In genomic region chr10:70031942-70032341, GRCm38 (mm10) we compare ENCODE assay signal across 17 mouse cellular contexts.
DNase-seq lines count a peak whose midpoint lies in the region; ATAC-seq and TF ChIP-seq lines count a peak whose summit lies in the region.
"Had no signal": no experiment of that assay in that cellular context is flagged by ENCODE, and none has a peak within 500 bp of the region (broad histone marks: within the 10 kb centered on the region; RNA-seq: fewer than 3 reads in every experiment).

No protein-coding gene starts in this region.

- no peak for TF ChIP-seq EP300 in liver, postnatal 0 days (IDR thresholded peaks at IDR 0.05; ENCODE audit: low read depth)

- no peaks in the 10 kb centered on the region for H3K36me3 ChIP-seq in liver, postnatal 0 days (replicated peaks; ENCODE audit: insufficient read depth, low read length)
- H3K36me3 ChIP-seq: G1E; heart, embryonic 15.5 days; limb, embryonic 13.5 days; neural tube, embryonic 12.5 days had no signal

- no peak for TF ChIP-seq CTCF in liver, postnatal 0 days (IDR thresholded peaks at IDR 0.05; ENCODE audit: low read depth)

- no peak overlapping the region for H3K27ac ChIP-seq in liver, postnatal 0 days (ENCODE audit: low read depth)
- H3K27ac ChIP-seq: heart, embryonic 15.5 days; limb, embryonic 13.5 days; macrophage; neural tube, embryonic 12.5 days had no signal

- 82% methylated on average over 8 of the region's 8 CpGs for WGBS in liver, postnatal 0 days (ENCODE audit: insufficient replicate concordance)

- H3K9ac ChIP-seq in liver, postnatal 0 days (replicated peaks), result no peak overlapping the region
- H3K9ac ChIP-seq: heart, embryonic 15.5 days; limb, embryonic 13.5 days; neural tube, embryonic 12.5 days had no signal

- H3K27me3 ChIP-seq in liver, postnatal 0 days (ENCODE audit: insufficient read depth, low read length), result no peaks in the 10 kb centered on the region
- H3K27me3 ChIP-seq: heart, embryonic 15.5 days; limb, embryonic 13.5 days; neural tube, embryonic 12.5 days had no signal

- intact Hi-C loops in left cerebral cortex, postnatal 25 days (cut with DNase I), result no loop called here

- DNase-seq in frontal cortex, adult 2 months (ENCODE audit: extremely low spot score in 1 of 2, low spot score in 1 of 2), result peak; percentile 14 to 52
- no peak for DNase-seq in frontal cortex, postnatal 14 days (ENCODE audit: low spot score in 2 of 2)
- DNase-seq in left cerebral cortex, adult 18-20 months (ENCODE audit: low spot score in 2 of 2), result peak; percentile 15 to 17
- DNase-seq in left cerebral cortex, adult 11 months (ENCODE audit: low spot score), result no peak
- DNase-seq in adrenal gland, adult 2 months, result peak; percentile 62
- DNase-seq in left cerebral cortex, postnatal 25 days (ENCODE audit: low spot score in 2 of 2), result peak; percentile 24 to 76
- no peak for DNase-seq in liver, postnatal 0 days
- DNase-seq in spleen, postnatal 14 days (ENCODE audit: low spot score in 2 of 2), result no peak
- DNase-seq: cerebellum, adult 9-11 months; gastrocnemius, postnatal 36 days; lung, adult 2 months; midbrain, embryonic 14.5 days had no signal

- no peaks in the 10 kb centered on the region for H3K4me1 ChIP-seq in liver, postnatal 0 days (ENCODE audit: insufficient read depth)
- H3K4me1 ChIP-seq: heart, embryonic 15.5 days; neural tube, embryonic 12.5 days had no signal

- H3K4me3 ChIP-seq in liver, postnatal 0 days (ENCODE audit: low read depth, low read length), result no peak overlapping the region
- H3K4me3 ChIP-seq: heart, embryonic 15.5 days; limb, embryonic 13.5 days; neural tube, embryonic 12.5 days had no signal

- H3K9me3 ChIP-seq in liver, postnatal 0 days (ENCODE audit: low read length), result no peaks in the 10 kb centered on the region
- H3K9me3 ChIP-seq: heart, embryonic 15.5 days; limb, embryonic 13.5 days; neural tube, embryonic 12.5 days had no signal

- ATAC-seq in liver, postnatal 0 days, result no peak

- no peak overlapping the region for H3K4me2 ChIP-seq in liver, postnatal 0 days (ENCODE audit: low read depth, low read length)
- H3K4me2 ChIP-seq: heart, embryonic 15.5 days; limb, embryonic 13.5 days; neural tube, embryonic 12.5 days had no signal

Comparison
In these comparisons a context has a peak if more than half of its experiments do, and no peak if none do; other contexts are left out.
1. DNase-seq: peak in frontal cortex, adult 2 months (2 of 2), left cerebral cortex, adult 18-20 months (2 of 2), adrenal gland, adult 2 months (single experiment) and left cerebral cortex, postnatal 25 days (2 of 2); none in frontal cortex, postnatal 14 days (0 of 2), left cerebral cortex, adult 11 months (single experiment), liver, postnatal 0 days (single experiment) and spleen, postnatal 14 days (0 of 2).